Mouse (Mus musculus): Measurements from ENCODE around the gene Lag3.

DNA sequence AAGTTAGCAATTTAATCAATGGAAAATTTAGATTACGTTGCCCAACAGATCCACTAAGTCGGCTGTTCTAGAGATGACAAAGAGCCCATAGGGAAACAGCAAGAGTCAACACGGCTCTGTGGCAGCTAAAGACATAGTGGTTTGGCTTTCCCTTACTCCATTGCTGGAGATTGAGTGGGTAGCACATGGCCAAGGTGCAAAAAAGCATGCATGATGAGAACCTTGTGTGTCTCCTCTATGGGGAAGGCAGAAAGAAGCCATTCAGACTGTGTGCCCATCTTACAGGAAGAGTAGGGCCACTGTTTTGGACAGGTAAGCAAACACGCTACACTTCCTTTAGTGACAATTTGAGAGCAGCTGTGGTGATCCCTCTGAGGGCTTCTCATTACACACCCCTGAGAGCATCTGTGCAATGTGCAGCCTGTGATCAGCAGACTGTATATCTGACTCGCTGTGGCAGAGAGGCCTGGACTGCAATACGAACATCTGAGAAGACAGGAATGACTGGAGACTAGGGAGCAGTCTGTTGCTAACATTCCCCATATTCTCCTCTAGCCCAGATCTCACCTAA lies 22.9 kb downstream of the Lag3 start:
- TF ChIP-seq CTCF (IDR thresholded peaks at IDR 0.05; ENCODE audit: low read depth) = no peak
- TF ChIP-seq EP300 (optimal IDR thresholded peaks at IDR 0.05) = no peak
